Mouse (Mus musculus): ENCODE data around the gene Ppp1r15a. TPM values are rescaled to one million over a fixed set of nuclear protein-coding genes. Genes with fewer than 3 reads are reported as not detected.

Gene Ppp1r15a
- polyA plus RNA-seq (2014; fragmentation: Nextera tagmentation; extraction: Ambion mirVana), result 19.5 and 21.9 TPM in 2 replicates

- Histone ChIP-seq H3K9me3 (ENCODE audit: control insufficient read depth, low read length) (no peaks in the 10 kb centered on the region), H3K4me1 (ENCODE audit: control insufficient read depth, insufficient read depth, low read length) (peaks cover 12% of the 10 kb centered on the region), H3K36me3 (ENCODE audit: control insufficient read depth, insufficient read depth, low read length) (0 out of 2 replicates have a peak, but pooled peaks cover 3% of the 10 kb centered on the region), H3K4me2 (ENCODE audit: low read depth, severe bottlenecking) (peak within 1 kb of the TSS; percentile 86), H3K27me3 (ENCODE audit: control insufficient read depth, insufficient read depth, low read length) (no peaks in the 10 kb centered on the region), H3K9ac (ENCODE audit: low read length) (peak within 1 kb of the TSS; percentile 88), H3K4me3 (ENCODE audit: low read depth, low read length) (peak within 1 kb of the TSS; percentile 85), H3K27ac (replicated peaks; ENCODE audit: low read depth, low read length) (peak within 1 kb of the TSS; percentile 73)
- WGBS, result under 1% methylated on average over 54 of the region's 54 CpGs
- ATAC-seq (ENCODE audit: insufficient number of reproducible peaks, low FRiP score, low TSS enrichment, low read depth) (peak; percentile 88), DNase-seq (ENCODE audit: low spot score) (peak; percentile 99)
These were observed at the start of gene Ppp1r15a, which contains the start of gene Plekha4 for GRCm38 (mm10) chr7:45525809-45526473. Ppp1r15a (minus strand) TSS chr7:45526268. Plekha4 (plus strand) TSS chr7:45526330.

GRCm38 (mm10) chr7:45574472-45575379 lies 48.7 kb upstream of the Ppp1r15a start:
- Histone ChIP-seq H3K4me1 (ENCODE audit: control insufficient read depth, insufficient read depth, low read length) (peaks cover 12% of the 10 kb centered on the region; the same call in 1 of the 2 replicates), H3K4me2 (ENCODE audit: low read depth, severe bottlenecking) (no peak overlapping the region), H3K27me3 (ENCODE audit: control insufficient read depth, insufficient read depth, low read length) (no peaks in the 10 kb centered on the region), H3K9ac (ENCODE audit: low read length) (no peak overlapping the region), H3K36me3 (ENCODE audit: control insufficient read depth, insufficient read depth, low read length) (peaks cover 10% of the 10 kb centered on the region; the same call in 1 of the 2 replicates), H3K4me3 (ENCODE audit: low read depth, low read length) (no peak overlapping the region), H3K9me3 (ENCODE audit: control insufficient read depth, low read length) (no peaks in the 10 kb centered on the region), H3K27ac (replicated peaks; ENCODE audit: low read depth, low read length) (no peak overlapping the region)
- no peak for DNase-seq (ENCODE audit: low spot score)
- no peak for ATAC-seq (ENCODE audit: insufficient number of reproducible peaks, low FRiP score, low TSS enrichment, low read depth)
- WGBS, result 83% methylated on average over 15 of the region's 15 CpGs

GRCm38 (mm10) chr7:45573954-45574353 lies 47.9 kb upstream of the Ppp1r15a start:
- DNase-seq (ENCODE audit: low spot score) (no peak), ATAC-seq (ENCODE audit: insufficient number of reproducible peaks, low FRiP score, low TSS enrichment, low read depth) (no peak)
- H3K9me3 ChIP-seq (ENCODE audit: control insufficient read depth, low read length), result no peaks in the 10 kb centered on the region
- H3K4me1 ChIP-seq (ENCODE audit: control insufficient read depth, insufficient read depth, low read length), result peaks cover 12% of the 10 kb centered on the region; the same call in 1 of the 2 replicates
- peaks cover 10% of the 10 kb centered on the region; the same call in 1 of the 2 replicates for H3K36me3 ChIP-seq (ENCODE audit: control insufficient read depth, insufficient read depth, low read length)
- H3K9ac ChIP-seq (ENCODE audit: low read length), result no peak overlapping the region
- H3K4me3 ChIP-seq (ENCODE audit: low read depth, low read length), result no peak overlapping the region
- WGBS, result 83% methylated on average over 8 of the region's 8 CpGs
- H3K27me3 ChIP-seq (ENCODE audit: control insufficient read depth, insufficient read depth, low read length), result no peaks in the 10 kb centered on the region
- no peak overlapping the region for H3K4me2 ChIP-seq (ENCODE audit: low read depth, severe bottlenecking)
- no peak overlapping the region for H3K27ac ChIP-seq (replicated peaks; ENCODE audit: low read depth, low read length)

GRCm38 (mm10) chr7:45571966-45572365 lies 45.9 kb upstream of the Ppp1r15a start:
- H3K9me3 ChIP-seq (ENCODE audit: control insufficient read depth, low read length), result no peaks in the 10 kb centered on the region
- peaks cover 17% of the 10 kb centered on the region for H3K4me1 ChIP-seq (ENCODE audit: control insufficient read depth, insufficient read depth, low read length)
- no peak overlapping the region for H3K4me2 ChIP-seq (ENCODE audit: low read depth, severe bottlenecking)
- ATAC-seq (ENCODE audit: insufficient number of reproducible peaks, low FRiP score, low TSS enrichment, low read depth), result no peak
- no peak overlapping the region for H3K9ac ChIP-seq (ENCODE audit: low read length)
- no peak for DNase-seq (ENCODE audit: low spot score)
- H3K36me3 ChIP-seq (ENCODE audit: control insufficient read depth, insufficient read depth, low read length), result peaks cover 7% of the 10 kb centered on the region; the same call in 1 of the 2 replicates
- H3K27me3 ChIP-seq (ENCODE audit: control insufficient read depth, insufficient read depth, low read length), result no peaks in the 10 kb centered on the region
- no peak overlapping the region for H3K27ac ChIP-seq (replicated peaks; ENCODE audit: low read depth, low read length)
- 50% methylated on average over 1 of the region's 1 CpGs for WGBS
- H3K4me3 ChIP-seq (ENCODE audit: low read depth, low read length), result no peak overlapping the region

- Histone ChIP-seq H3K4me2 (ENCODE audit: low read depth, severe bottlenecking) (peak within 1 kb of the TSS; percentile 82), H3K27me3 (ENCODE audit: control insufficient read depth, insufficient read depth, low read length) (no peaks in the 10 kb centered on the region), H3K9me3 (ENCODE audit: control insufficient read depth, low read length) (no peaks in the 10 kb centered on the region), H3K4me3 (ENCODE audit: low read depth, low read length) (peak within 1 kb of the TSS; percentile 74), H3K27ac (replicated peaks; ENCODE audit: low read depth, low read length) (peak within 1 kb of the TSS; percentile 82), H3K4me1 (ENCODE audit: control insufficient read depth, insufficient read depth, low read length) (peaks cover 18% of the 10 kb centered on the region), H3K9ac (ENCODE audit: low read length) (peak within 1 kb of the TSS; percentile 87), H3K36me3 (ENCODE audit: control insufficient read depth, insufficient read depth, low read length) (no peaks in the 10 kb centered on the region)
- peak; percentile 69 for ATAC-seq (ENCODE audit: insufficient number of reproducible peaks, low FRiP score, low TSS enrichment, low read depth)
- WGBS, result 1% methylated on average over 42 of the region's 42 CpGs
- peak; percentile 84 for DNase-seq (ENCODE audit: low spot score)
These were observed 44.2 kb upstream of the Ppp1r15a start, which contains the start of gene Bcat2 for GRCm38 (mm10) chr7:45570103-45570741. Bcat2 (plus strand) TSS chr7:45570153.

GRCm38 (mm10) chr7:45568601-45569473 lies 42.8 kb upstream of the Ppp1r15a start:
- Histone ChIP-seq H3K27ac (replicated peaks; ENCODE audit: low read depth, low read length) (peak overlapping the region; percentile 38; the same call in 1 of the 2 replicates), H3K4me2 (ENCODE audit: low read depth, severe bottlenecking) (peak overlapping the region; percentile 80; the same call in 1 of the 2 replicates), H3K4me1 (ENCODE audit: control insufficient read depth, insufficient read depth, low read length) (peaks cover 18% of the 10 kb centered on the region), H3K27me3 (ENCODE audit: control insufficient read depth, insufficient read depth, low read length) (no peaks in the 10 kb centered on the region), H3K9ac (ENCODE audit: low read length) (no peak overlapping the region), H3K4me3 (ENCODE audit: low read depth, low read length) (no peak overlapping the region), H3K9me3 (ENCODE audit: control insufficient read depth, low read length) (no peaks in the 10 kb centered on the region), H3K36me3 (ENCODE audit: control insufficient read depth, insufficient read depth, low read length) (no peaks in the 10 kb centered on the region)
- 84% methylated on average over 10 of the region's 10 CpGs for WGBS
- ATAC-seq (ENCODE audit: insufficient number of reproducible peaks, low FRiP score, low TSS enrichment, low read depth) (peak; percentile 11; the same call in 1 of the 2 replicates), DNase-seq (ENCODE audit: low spot score) (no peak)

- Histone ChIP-seq H3K4me2 (ENCODE audit: low read depth, severe bottlenecking) (peak overlapping the region; percentile 80), H3K27me3 (ENCODE audit: control insufficient read depth, insufficient read depth, low read length) (no peaks in the 10 kb centered on the region), H3K9me3 (ENCODE audit: control insufficient read depth, low read length) (no peaks in the 10 kb centered on the region), H3K27ac (replicated peaks; ENCODE audit: low read depth, low read length) (peak overlapping the region; percentile 38; the same call in 1 of the 2 replicates), H3K4me1 (ENCODE audit: control insufficient read depth, insufficient read depth, low read length) (peaks cover 18% of the 10 kb centered on the region), H3K4me3 (ENCODE audit: low read depth, low read length) (peak overlapping the region; percentile 35), H3K9ac (ENCODE audit: low read length) (peak overlapping the region; percentile 5; the same call in 1 of the 2 replicates), H3K36me3 (ENCODE audit: control insufficient read depth, insufficient read depth, low read length) (no peaks in the 10 kb centered on the region)
- WGBS, result 1% methylated on average over 24 of the region's 24 CpGs
- peak; percentile 94 for ATAC-seq (ENCODE audit: insufficient number of reproducible peaks, low FRiP score, low TSS enrichment, low read depth)
- peak; percentile 96 for DNase-seq (ENCODE audit: low spot score)
These were observed 41.9 kb upstream of the Ppp1r15a start for GRCm38 (mm10) chr7:45567780-45568516.

All from limb, embryonic 11.5 days (tissue).